Mouse (Mus musculus): ENCODE measurements around the gene Gm7137. TPM values are rescaled to one million over a fixed set of nuclear protein-coding genes. Genes with fewer than 3 reads are reported as not detected.
"Not testable (repeated sequence)": the region's sequence is repeated elsewhere in the genome, so short reads cannot be mapped to it uniquely, and the experiment has no call there.

Gene Gm7137
- polyA plus RNA-seq, 1 experiment from 2014 or later = not detected

- not testable (repeated sequence) for H3K4me3 ChIP-seq (ENCODE audit: inconsistent target); H3K79me2 ChIP-seq (ENCODE audit: inconsistent target); H3K36me3 ChIP-seq (ENCODE audit: inconsistent target); H3K27ac ChIP-seq
- no CpG with 5 or more reads among the region's 1 CpGs for WGBS (ENCODE audit: missing documents)
Measured at GRCm38 (mm10) chr10:77782442-77782841, 5.6 kb downstream of the Gm7137 start, which contains the start of gene Gm3250. TSS of gene Gm3250 (minus strand) at chr10:77782542.

GRCm38 (mm10) chr10:77776844-77777243 lies 11.2 kb downstream of the Gm7137 start, which contains the start of gene Gm7138:
TSS of gene Gm7138 (minus strand) at chr10:77776944.
- not testable (repeated sequence) for H3K4me3 ChIP-seq (ENCODE audit: inconsistent target); H3K36me3 ChIP-seq (ENCODE audit: inconsistent target); H3K79me2 ChIP-seq (ENCODE audit: inconsistent target); H3K27ac ChIP-seq
- WGBS (ENCODE audit: missing documents) = 80% methylated on average over 1 of the region's 1 CpGs

- not testable (repeated sequence) for H3K4me3 ChIP-seq (ENCODE audit: inconsistent target); H3K79me2 ChIP-seq (ENCODE audit: inconsistent target); H3K27ac ChIP-seq; H3K36me3 ChIP-seq (ENCODE audit: inconsistent target)
- no CpG with 5 or more reads among the region's 3 CpGs for WGBS (ENCODE audit: missing documents)
Measured at GRCm38 (mm10) chr10:77772142-77772541, 15.9 kb downstream of the Gm7137 start.

GRCm38 (mm10) chr10:77771225-77771624 lies 16.8 kb downstream of the Gm7137 start, which contains the start of gene Gm3238:
TSS of gene Gm3238 (minus strand) at chr10:77771325.
- not testable (repeated sequence) for H3K27ac ChIP-seq; H3K36me3 ChIP-seq (ENCODE audit: inconsistent target); H3K4me3 ChIP-seq (ENCODE audit: inconsistent target); H3K79me2 ChIP-seq (ENCODE audit: inconsistent target)
- no CpG with 5 or more reads among the region's 1 CpGs for WGBS (ENCODE audit: missing documents)

- Histone ChIP-seq H3K4me3 (ENCODE audit: inconsistent target) (no peak overlapping the region), H3K27ac (no peak overlapping the region), H3K36me3 (ENCODE audit: inconsistent target) (no peaks in the 10 kb centered on the region), H3K79me2 (ENCODE audit: inconsistent target) (no peaks in the 10 kb centered on the region)
- 92% methylated on average over 1 of the region's 1 CpGs for WGBS (ENCODE audit: missing documents)
Measured at GRCm38 (mm10) chr10:77769727-77770126, 18.3 kb downstream of the Gm7137 start.

- not testable (repeated sequence) for H3K27ac ChIP-seq; H3K79me2 ChIP-seq (ENCODE audit: inconsistent target); H3K36me3 ChIP-seq (ENCODE audit: inconsistent target); H3K4me3 ChIP-seq (ENCODE audit: inconsistent target)
- WGBS (ENCODE audit: missing documents) = no CpG with 5 or more reads among the region's 1 CpGs
Measured at GRCm38 (mm10) chr10:77759582-77759981, 28.4 kb downstream of the Gm7137 start, which contains the start of gene Gm3233. TSS of gene Gm3233 (minus strand) at chr10:77759682.

GRCm38 (mm10) chr10:77753448-77753847 lies 34.6 kb downstream of the Gm7137 start:
- Histone ChIP-seq H3K4me3 (ENCODE audit: inconsistent target) (no peak overlapping the region), H3K27ac (no peak overlapping the region), H3K79me2 (ENCODE audit: inconsistent target) (no peaks in the 10 kb centered on the region), H3K36me3 (ENCODE audit: inconsistent target) (no peaks in the 10 kb centered on the region)

GRCm38 (mm10) chr10:77752312-77752711 lies 35.7 kb downstream of the Gm7137 start:
- not testable (repeated sequence) for H3K36me3 ChIP-seq (ENCODE audit: inconsistent target); H3K27ac ChIP-seq; H3K79me2 ChIP-seq (ENCODE audit: inconsistent target); H3K4me3 ChIP-seq (ENCODE audit: inconsistent target)
- 57% methylated on average over 3 of the region's 3 CpGs for WGBS (ENCODE audit: missing documents)

GRCm38 (mm10) chr10:77751254-77751653 lies 36.7 kb downstream of the Gm7137 start, which contains the start of gene Gm9736:
TSS of gene Gm9736 (minus strand) at chr10:77751354.
- WGBS (ENCODE audit: missing documents) = 75% methylated on average over 1 of the region's 1 CpGs
- H3K36me3 ChIP-seq (ENCODE audit: inconsistent target); H3K79me2 ChIP-seq (ENCODE audit: inconsistent target): not testable (repeated sequence)

GRCm38 (mm10) chr10:77750686-77751085 lies 37.3 kb downstream of the Gm7137 start:
- not testable (repeated sequence) for H3K4me3 ChIP-seq (ENCODE audit: inconsistent target); H3K36me3 ChIP-seq (ENCODE audit: inconsistent target); H3K79me2 ChIP-seq (ENCODE audit: inconsistent target); H3K27ac ChIP-seq
- 75% methylated on average over 1 of the region's 1 CpGs for WGBS (ENCODE audit: missing documents)

More at GRCm38 (mm10) chr10:77751254-77751653, 36.7 kb downstream of the Gm7137 start, which contains the start of gene Gm9736:
- not testable (repeated sequence) for H3K4me3 ChIP-seq (ENCODE audit: inconsistent target); H3K27ac ChIP-seq

- not testable (repeated sequence) for H3K36me3 ChIP-seq (ENCODE audit: inconsistent target); H3K79me2 ChIP-seq (ENCODE audit: inconsistent target); H3K4me3 ChIP-seq (ENCODE audit: inconsistent target); H3K27ac ChIP-seq
- 87% methylated on average over 4 of the region's 5 CpGs for WGBS (ENCODE audit: missing documents)
Measured at GRCm38 (mm10) chr10:77741924-77742688, 45.9 kb downstream of the Gm7137 start, which contains the start of gene Gm18596. TSS of gene Gm18596 (minus strand) at chr10:77742638.

GRCm38 (mm10) chr10:77738929-77739328 lies 49.1 kb downstream of the Gm7137 start:
- Histone ChIP-seq H3K36me3 (ENCODE audit: inconsistent target) (no peaks in the 10 kb centered on the region), H3K79me2 (ENCODE audit: inconsistent target) (no peaks in the 10 kb centered on the region), H3K4me3 (ENCODE audit: inconsistent target) (no peak overlapping the region), H3K27ac (no peak overlapping the region)
- WGBS (ENCODE audit: missing documents) = 49% methylated on average over 4 of the region's 4 CpGs

Other genes with a start within 250 kb of the Gm7137 start
- 99.5 to 103 TPM (median 102 TPM) in 3 replicates for gene Pttg1ip, start 206.5 kb downstream of the Gm7137 start, polyA plus RNA-seq (2018)
- gene Sumo3, start 182.1 kb downstream of the Gm7137 start, polyA plus RNA-seq (2018) = 105 to 245 TPM (median 141 TPM) in 3 replicates
- gene Gm49325, start 182.0 kb downstream of the Gm7137 start, polyA plus RNA-seq (2018) = 3.3 TPM in 1 of 3 replicates, not detected in the others
- gene Ube2g2, start 165.9 kb downstream of the Gm7137 start, polyA plus RNA-seq (2018) = 50.6 to 63.6 TPM (median 52.1 TPM) in 3 replicates
- not detected in 3 replicates for gene Tspear, start 101.6 kb downstream of the Gm7137 start, polyA plus RNA-seq (2018)
- gene Gm19402, start 97.4 kb downstream of the Gm7137 start, polyA plus RNA-seq (2018) = not detected in 3 replicates
- gene Gm9508, start 91.0 kb downstream of the Gm7137 start, polyA plus RNA-seq (2018) = not detected in 3 replicates
- gene Gm10272, start 81.6 kb downstream of the Gm7137 start, polyA plus RNA-seq (2018) = not detected in 3 replicates
- not detected in 3 replicates for gene Gm10024, start 76.7 kb downstream of the Gm7137 start, polyA plus RNA-seq (2018)
- gene Gm10142, start 72.4 kb downstream of the Gm7137 start, polyA plus RNA-seq (2018) = not detected in 3 replicates
- not detected in 3 replicates for gene Krtap12-1, start 67.6 kb downstream of the Gm7137 start, polyA plus RNA-seq (2018)
- gene Gm10100, start 61.7 kb downstream of the Gm7137 start, polyA plus RNA-seq (2018) = not detected in 3 replicates
- gene Gm18596, start 45.6 kb downstream of the Gm7137 start, polyA plus RNA-seq (2018) = not detected in 3 replicates
- not detected in 3 replicates for gene Gm9736, start 36.8 kb downstream of the Gm7137 start, polyA plus RNA-seq (2018)
- not detected in 3 replicates for gene Gm3233, start 28.5 kb downstream of the Gm7137 start, polyA plus RNA-seq (2018)
- gene Gm3238, start 16.9 kb downstream of the Gm7137 start, polyA plus RNA-seq (2018) = not detected in 3 replicates
- not detected in 3 replicates for gene Gm7138, start 11.3 kb downstream of the Gm7137 start, polyA plus RNA-seq (2018)
- not detected in 3 replicates for gene Gm3250, start 5.7 kb downstream of the Gm7137 start, polyA plus RNA-seq (2018)
- gene Gm9639, start 6.9 kb upstream of the Gm7137 start, polyA plus RNA-seq (2018) = not detected in 3 replicates
- gene Gm19668, start 10.9 kb upstream of the Gm7137 start, polyA plus RNA-seq (2018) = not detected in 3 replicates
- gene Gm9507, start 23.6 kb upstream of the Gm7137 start, polyA plus RNA-seq (2018) = not detected in 3 replicates
- gene Gm2696, start 26.5 kb upstream of the Gm7137 start, polyA plus RNA-seq (2018) = not detected in 3 replicates
- gene Krtap10-4, start 38.9 kb upstream of the Gm7137 start, polyA plus RNA-seq (2018) = not detected in 3 replicates
- gene Krtap10-10, start 47.7 kb upstream of the Gm7137 start, polyA plus RNA-seq (2018) = not detected in 3 replicates
- gene Gm36176, start 58.6 kb upstream of the Gm7137 start, polyA plus RNA-seq (2018) = not detected in 3 replicates
- not detected in 3 replicates for gene Gm10318, start 64.7 kb upstream of the Gm7137 start, polyA plus RNA-seq (2018)
- not detected in 3 replicates for gene Gm3285, start 73.8 kb upstream of the Gm7137 start, polyA plus RNA-seq (2018)
- gene Lrrc3, start 114.3 kb upstream of the Gm7137 start, polyA plus RNA-seq (2018) = 0.09 TPM in 1 of 3 replicates, not detected in the others
- 2.6 to 5.5 TPM (median 4.7 TPM) in 3 replicates for gene Trpm2, start 182.4 kb upstream of the Gm7137 start, polyA plus RNA-seq (2018)
- gene 1810043G02Rik, start 190.3 kb upstream of the Gm7137 start, polyA plus RNA-seq (2018) = 9.8 to 15.6 TPM (median 10.6 TPM) in 3 replicates
- gene Pfkl, start 221.9 kb upstream of the Gm7137 start, polyA plus RNA-seq (2018) = 12.8 to 25.9 TPM (median 18.5 TPM) in 3 replicates